Mouse (Mus musculus) heart, adult 8-10 months (tissue): ENCODE data around the gene Tbk1. TPM values are rescaled to one million over a fixed set of nuclear protein-coding genes. Genes with fewer than 3 reads are reported as not detected.

Experiments
- DNase-seq: peaks from one replicate; pipeline ENCODE4 v3.0.0; 2022; ENCODE audit warnings: low spot score
- total RNA-seq, 4 experiments: library from RNA; stranded (reverse); gene quantifications; 2 replicates each; pipeline ENCODE4 v1.2.4; 2022

Gene Tbk1
- total RNA-seq, 4 experiments from 2014 or later: 12.0 to 17.2 (median 16.2) TPM

DNA sequence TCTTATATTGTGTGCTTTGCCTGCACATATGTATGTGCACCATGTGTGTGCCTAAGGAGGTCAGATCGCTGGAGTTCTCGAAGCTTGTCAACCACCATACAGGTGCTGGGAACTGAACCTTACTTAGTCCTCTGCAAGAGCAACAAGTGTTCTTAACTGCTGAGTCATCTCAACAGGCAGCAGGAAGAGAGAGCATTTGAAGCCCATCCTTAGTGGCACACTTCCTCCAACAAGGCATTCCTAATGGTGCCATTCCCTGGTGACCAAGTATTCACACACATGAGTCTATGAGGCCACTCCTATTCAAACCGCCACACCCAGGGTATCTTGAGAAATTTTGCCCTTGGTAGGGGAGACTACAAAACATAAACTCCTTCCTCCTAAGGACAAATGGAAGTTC lies 44.4 kb downstream of the Tbk1 start:
- DNase-seq: no peak

- DNase-seq: no peak
These were observed 51.6 kb downstream of the Tbk1 start for GRCm38 (mm10) chr10:121534995-121535394.

- DNase-seq: peak; percentile 19
These were observed 53.3 kb downstream of the Tbk1 start for GRCm38 (mm10) chr10:121533137-121533872.

- no peak for DNase-seq
These were observed 55.0 kb downstream of the Tbk1 start for GRCm38 (mm10) chr10:121531541-121531940.

DNA sequence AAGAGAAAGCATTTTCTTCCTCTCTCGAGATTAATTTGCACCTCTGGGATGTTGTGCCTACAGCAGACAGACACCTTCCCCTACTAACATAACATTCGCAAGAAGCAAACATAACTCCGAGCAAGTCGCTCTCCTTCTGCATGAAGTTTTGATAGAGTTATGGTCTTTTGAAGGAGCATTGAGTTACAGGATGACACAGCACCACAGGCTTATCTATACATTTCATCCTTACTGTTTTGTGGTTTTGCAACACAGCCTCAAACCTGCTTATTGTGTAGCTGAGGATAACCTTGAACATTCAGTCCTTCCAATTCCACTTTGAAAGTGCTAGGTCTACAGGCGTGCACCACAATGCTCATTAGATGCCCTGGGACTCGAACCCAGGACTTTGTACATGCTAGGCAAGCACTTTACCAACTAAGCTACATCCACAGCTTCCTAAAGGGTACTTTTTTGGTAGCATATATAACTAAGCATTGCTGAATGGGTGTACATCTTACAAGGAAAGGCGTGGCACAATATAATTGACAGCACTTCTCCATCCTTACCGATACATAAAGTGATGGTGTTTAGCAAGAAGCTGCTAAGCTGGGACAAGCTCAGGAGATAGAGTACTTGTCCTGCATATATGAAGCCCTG lies 56.1 kb downstream of the Tbk1 start:
- no peak for DNase-seq

GRCm38 (mm10) chr10:121529261-121529660 lies 57.3 kb downstream of the Tbk1 start:
- DNase-seq: no peak

DNA sequence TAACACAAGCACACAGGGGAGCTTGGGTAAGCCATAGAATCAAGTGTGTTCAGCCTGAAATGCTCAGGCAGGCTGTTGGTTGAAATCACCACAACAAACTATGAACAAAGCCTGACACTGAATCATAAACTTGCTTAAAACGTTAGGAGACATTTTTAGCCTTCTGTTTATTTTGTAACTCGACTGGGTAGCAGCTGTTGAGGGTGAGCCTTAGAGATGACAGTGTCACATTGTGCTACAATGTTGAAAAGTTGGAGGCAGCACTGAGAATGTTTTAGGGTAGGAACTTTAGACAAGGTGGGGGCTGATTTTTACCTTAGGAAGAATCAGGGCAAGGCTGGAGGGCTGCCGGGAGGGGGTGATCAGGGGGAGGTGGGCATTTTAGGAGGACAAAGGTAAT lies 58.1 kb downstream of the Tbk1 start:
- no peak for DNase-seq

DNA sequence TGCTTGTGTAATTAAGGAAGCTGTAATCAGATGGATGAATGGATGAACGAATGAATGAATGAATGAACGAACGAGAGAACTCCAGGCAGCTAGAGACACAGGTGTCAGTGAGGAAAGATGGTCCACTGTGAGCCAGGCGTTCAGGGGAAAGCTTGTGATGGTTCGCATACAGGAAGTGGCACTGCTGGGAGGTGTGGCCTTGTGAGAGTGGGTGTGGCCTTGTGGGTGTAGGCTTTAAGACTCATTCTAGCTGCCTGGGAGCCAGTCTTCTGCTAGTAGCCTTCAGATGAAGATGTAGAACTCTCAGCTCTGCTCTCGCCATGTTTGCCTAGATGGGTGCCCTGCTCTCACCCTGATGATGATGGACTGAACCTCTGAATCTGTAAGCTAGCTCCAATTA lies 59.5 kb downstream of the Tbk1 start:
- DNase-seq: no peak

DNA sequence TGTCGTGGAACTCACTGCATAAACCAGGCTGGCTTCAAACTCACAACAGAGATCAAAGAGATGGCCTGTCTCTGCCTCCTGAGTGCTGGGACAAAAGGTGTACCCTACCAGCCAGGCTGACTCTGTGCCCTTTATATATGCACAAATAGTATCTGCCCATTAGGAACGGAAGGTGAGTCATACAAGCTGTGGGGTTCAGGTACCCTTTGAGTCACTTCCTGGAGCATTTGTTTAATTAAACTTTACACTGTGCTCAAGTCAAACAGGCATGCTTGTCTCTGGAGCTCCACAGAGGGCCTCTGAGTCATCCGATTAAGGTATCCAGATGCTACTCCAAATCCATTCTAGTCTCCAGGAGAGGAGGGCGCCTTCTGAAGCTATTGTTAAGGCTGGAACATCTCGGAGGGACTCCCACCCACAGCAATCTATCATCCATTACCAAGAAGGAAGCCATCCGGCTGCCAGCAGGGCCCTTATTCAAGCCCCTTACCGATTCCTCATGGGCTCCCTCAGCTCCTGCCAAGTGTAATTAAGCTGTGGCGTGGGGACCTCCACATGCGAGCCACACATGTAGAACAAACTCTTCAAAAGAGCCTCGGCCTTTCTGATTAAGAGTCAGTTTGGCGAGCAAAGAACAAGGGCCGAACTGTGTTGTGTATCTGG lies 65.5 kb downstream of the Tbk1 start:
- no peak for DNase-seq

GRCm38 (mm10) chr10:121519710-121520109 lies 66.9 kb downstream of the Tbk1 start:
- DNase-seq: no peak

- peak; percentile 83 for DNase-seq
These were observed 70.5 kb downstream of the Tbk1 start for GRCm38 (mm10) chr10:121516008-121516600.

- DNase-seq: no peak
These were observed 76.6 kb downstream of the Tbk1 start for GRCm38 (mm10) chr10:121509751-121510643.

DNA sequence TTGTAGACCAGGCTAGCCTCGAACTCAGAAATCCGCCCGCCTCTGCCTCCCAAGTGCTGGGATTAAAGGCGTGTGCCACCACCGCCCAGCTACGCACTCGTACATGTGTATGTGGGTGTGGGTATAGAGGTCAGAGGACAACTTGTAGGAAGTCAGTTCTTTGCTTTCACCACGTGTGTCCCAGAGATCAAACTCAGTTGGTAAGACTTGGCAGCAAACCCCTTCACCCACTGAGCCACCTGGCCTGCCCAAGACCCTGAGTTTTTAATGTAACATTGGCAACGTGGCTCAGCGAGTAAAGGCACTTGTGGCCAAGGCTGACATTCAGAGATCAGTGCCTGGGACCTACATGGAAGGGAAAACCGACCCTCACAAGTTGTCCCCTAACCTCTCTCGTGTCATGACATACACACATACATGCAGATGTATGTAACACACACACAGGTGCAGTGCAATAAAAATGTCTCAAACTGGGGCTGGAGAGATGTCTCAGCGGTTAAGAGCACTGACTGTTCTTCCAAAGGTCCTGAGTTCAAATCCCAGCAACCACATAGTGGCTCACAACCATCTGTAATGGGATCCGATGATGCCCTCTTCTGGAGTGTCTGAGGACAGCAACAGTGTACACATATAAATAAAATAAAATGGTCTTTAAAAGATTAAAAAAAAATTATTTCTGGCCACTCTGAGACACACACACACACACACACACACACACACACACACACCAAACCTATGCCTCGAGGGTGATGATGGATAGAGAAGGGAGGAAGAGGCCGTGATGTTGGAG lies 78.6 kb downstream of the Tbk1 start:
- no peak for DNase-seq

- DNase-seq: no peak
These were observed 79.6 kb downstream of the Tbk1 start for GRCm38 (mm10) chr10:121506731-121507583.

- DNase-seq: no peak
These were observed 80.7 kb downstream of the Tbk1 start for GRCm38 (mm10) chr10:121505929-121506328.

- DNase-seq: peak; percentile 69
These were observed 81.3 kb downstream of the Tbk1 start for GRCm38 (mm10) chr10:121504973-121505911.

DNA sequence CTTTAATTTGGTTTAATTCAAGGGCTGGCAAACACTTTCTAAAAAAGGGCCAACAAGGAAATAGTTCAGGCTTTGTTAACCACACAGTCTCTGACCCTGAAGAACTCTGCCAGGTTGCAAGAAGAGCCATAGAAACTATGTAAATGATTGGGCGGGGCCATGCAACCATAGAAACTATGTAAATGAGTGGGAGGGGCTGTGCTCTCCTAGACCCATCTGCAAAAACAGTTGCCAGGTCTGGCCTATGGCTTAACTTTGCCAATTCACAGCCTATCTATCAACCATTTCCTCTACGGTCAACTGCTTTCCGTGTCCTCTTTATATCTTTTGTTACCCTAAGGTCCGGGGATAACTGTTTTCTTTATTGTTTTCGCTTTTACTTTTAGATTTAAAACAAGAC lies 85.4 kb downstream of the Tbk1 start:
- no peak for DNase-seq

GRCm38 (mm10) chr10:121500034-121500433 lies 86.6 kb downstream of the Tbk1 start:
- DNase-seq: no peak
